Mouse (Mus musculus) G1E (cell line): ENCODE data around the gene Brdt.
"Not testable (repeated sequence)": the region's sequence is repeated elsewhere in the genome, so short reads cannot be mapped to it uniquely, and the experiment has no call there.

ENCODE experiments used
- CTCF ChIP-seq: IDR thresholded peaks from 2 replicates; pipeline ENCODE4 v1.5.1; 2012; ENCODE audit warnings: low read depth, low read length, inconsistent platforms, mixed read lengths
- GATA1 ChIP-seq: IDR thresholded peaks from 2 replicates; pipeline ENCODE4 v1.6.1; 2012; ENCODE audit warnings: borderline replicate concordance, low read length, inconsistent platforms, mixed read lengths
- GATA2 ChIP-seq: IDR thresholded peaks from 2 replicates; pipeline ENCODE4 v1.6.1; 2012; ENCODE audit warnings: low read depth, low read length, inconsistent platforms, borderline replicate concordance
- TAL1 ChIP-seq: conservative IDR thresholded peaks from 2 replicates; pipeline ENCODE4 v1.6.1; 2012; ENCODE audit warnings: low read depth, low read length, inconsistent platforms, mixed read lengths

- not testable (repeated sequence) for TF ChIP-seq GATA1, CTCF, TAL1, GATA2
Observed at GRCm38 (mm10) chr5:107386448-107386847, 55.5 kb downstream of the Brdt start.
